Mouse (Mus musculus): ENCODE results near the gene Sgsm1.

- TF ChIP-seq EP300 (optimal IDR thresholded peaks at IDR 0.05) (no peak), CTCF (IDR thresholded peaks at IDR 0.05; ENCODE audit: low read depth) (no peak)
These were observed 114.7 kb downstream of the Sgsm1 start for GRCm38 (mm10) chr5:113195907-113196306.

All from stomach, postnatal 0 days (tissue).